Mouse (Mus musculus) spleen, adult 2 months (tissue): ENCODE results near the gene Gm49450. TPM values are rescaled to one million over a fixed set of nuclear protein-coding genes. Genes with fewer than 3 reads are reported as not detected.

Experiments
- DNase-seq, 2 experiments: peaks; one replicate each; pipeline versions ENCODE4 v3.0.0 to v3.0.0-alpha.2; 2012 to 2021; ENCODE audit warnings: low spot score in 2 of 2, low read depth in 1 of 2
- H3K27ac ChIP-seq: fragments of 200-500 bp; 2 replicates; pipeline ENCODE4 v1.5.1; 2012; ENCODE audit warnings: low read length, inconsistent platforms; ENCODE audit not compliant: insufficient read depth
- H3K27me3 ChIP-seq: fragments of 200-500 bp; 2 replicates; pipeline ENCODE4 v1.6.1; 2012; ENCODE audit warnings: mild to moderate bottlenecking, moderate library complexity, low read length, inconsistent platforms; ENCODE audit not compliant: control insufficient read depth, insufficient read depth
- H3K36me3 ChIP-seq: fragments of 200-500 bp; 2 replicates; pipeline ENCODE4 v1.6.1; 2012; ENCODE audit warnings: mild to moderate bottlenecking, low read length, inconsistent platforms; ENCODE audit not compliant: control insufficient read depth, insufficient read depth
- H3K4me1 ChIP-seq: fragments of 200-500 bp; 2 replicates; pipeline ENCODE4 v1.6.1; 2011; ENCODE audit warnings: inconsistent platforms; ENCODE audit not compliant: control insufficient read depth, insufficient read depth, insufficient read length
- H3K4me3 ChIP-seq: fragments of 200-500 bp; 2 replicates; pipeline ENCODE4 v1.5.1; 2011; ENCODE audit warnings: mild to moderate bottlenecking, inconsistent platforms; ENCODE audit not compliant: insufficient read depth, insufficient read length; ENCODE audit errors: extremely low read depth
- CTCF ChIP-seq: fragments of 200-500 bp; IDR thresholded peaks from 2 replicates; pipeline ENCODE4 v1.5.1; 2011; ENCODE audit warnings: mild to moderate bottlenecking, inconsistent platforms; ENCODE audit not compliant: insufficient read depth, insufficient read length, insufficient replicate concordance; ENCODE audit errors: extremely low read depth
- POLR2A ChIP-seq: fragments of 200-500 bp; IDR thresholded peaks from 2 replicates; pipeline ENCODE4 v1.6.1; 2011; ENCODE audit warnings: low read depth, low read length, inconsistent platforms
- WGBS: fragments of 180-500 bp; shearing (Covaris S2); methylation state at CpG from one replicate; pipeline ENCODE4 v1.1.7; 2018; 5-methylcytosine and 5-hydroxymethylcytosine counted together
- polyA plus RNA-seq: library from polyadenylated mRNA; depleted of rRNA; stranded (reverse); fragments of >200 nt; gene quantifications from 2 replicates; pipeline ENCODE4 v1.2.3, GENCODE M21; 2012

Gene Gm49450
- polyA plus RNA-seq, 1 experiment = 16.3 TPM

DNA sequence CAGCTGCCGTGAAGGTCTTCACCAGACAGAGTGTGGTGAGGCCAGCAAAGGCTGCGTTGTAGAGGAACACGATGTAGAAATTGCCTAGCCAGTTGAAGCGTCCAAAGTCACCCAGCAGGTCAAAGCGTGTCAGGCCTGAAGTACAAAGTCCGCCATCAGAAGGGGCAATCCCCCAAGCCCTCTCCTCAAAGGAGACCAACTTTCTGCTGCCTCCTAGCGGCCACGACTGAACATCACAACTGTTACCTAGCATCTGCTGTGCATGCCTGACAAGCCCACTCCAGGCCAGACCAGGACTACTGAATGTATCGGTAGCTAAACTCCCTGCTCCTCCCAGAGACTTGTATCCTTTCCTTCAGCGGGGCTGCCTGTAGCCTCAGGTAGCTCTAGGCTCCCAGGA lies 48.7 kb downstream of the Gm49450 start:
- peak in 1 of 2 experiments; percentile 26 for DNase-seq
- TF ChIP-seq CTCF (peak; percentile 44; the same call in 1 of the 2 replicates), POLR2A (no peak)
- Histone ChIP-seq H3K4me1 (no peaks in the 10 kb centered on the region), H3K4me3 (no peak overlapping the region), H3K27me3 (no peaks in the 10 kb centered on the region), H3K27ac (no peak overlapping the region), H3K36me3 (peaks cover 28% of the 10 kb centered on the region)
- 66% methylated on average over 10 of the region's 10 CpGs for WGBS

DNA sequence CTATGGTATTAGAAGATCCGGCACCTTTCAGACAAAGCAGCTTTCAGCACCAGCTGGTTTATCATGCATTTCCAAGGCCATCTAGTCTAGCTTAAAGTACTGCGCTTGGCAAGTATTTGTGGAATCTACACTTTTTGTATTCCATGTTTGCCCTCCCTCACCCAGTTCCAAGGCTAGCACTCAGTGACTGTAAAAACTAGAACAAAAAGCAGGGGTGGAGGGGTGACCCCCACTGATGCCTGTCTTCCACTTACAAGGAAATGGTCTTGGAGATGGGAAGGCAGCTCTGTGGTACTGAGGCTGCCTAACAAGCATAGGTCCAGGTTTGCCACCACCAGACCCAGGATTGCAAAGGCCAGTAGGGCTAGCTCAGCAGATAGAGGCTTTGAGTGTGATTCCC lies 50.8 kb downstream of the Gm49450 start:
- H3K4me3 ChIP-seq = no peak overlapping the region
- DNase-seq = no peak
- H3K27me3 ChIP-seq = peaks cover 8% of the 10 kb centered on the region; the same call in 1 of the 2 replicates
- H3K36me3 ChIP-seq = peaks cover 15% of the 10 kb centered on the region
- 95% methylated on average over 2 of the region's 2 CpGs for WGBS
- no peak overlapping the region for H3K27ac ChIP-seq
- TF ChIP-seq CTCF = no peak
- TF ChIP-seq POLR2A = no peak
- H3K4me1 ChIP-seq = peaks cover 3% of the 10 kb centered on the region; the same call in 1 of the 2 replicates

DNA sequence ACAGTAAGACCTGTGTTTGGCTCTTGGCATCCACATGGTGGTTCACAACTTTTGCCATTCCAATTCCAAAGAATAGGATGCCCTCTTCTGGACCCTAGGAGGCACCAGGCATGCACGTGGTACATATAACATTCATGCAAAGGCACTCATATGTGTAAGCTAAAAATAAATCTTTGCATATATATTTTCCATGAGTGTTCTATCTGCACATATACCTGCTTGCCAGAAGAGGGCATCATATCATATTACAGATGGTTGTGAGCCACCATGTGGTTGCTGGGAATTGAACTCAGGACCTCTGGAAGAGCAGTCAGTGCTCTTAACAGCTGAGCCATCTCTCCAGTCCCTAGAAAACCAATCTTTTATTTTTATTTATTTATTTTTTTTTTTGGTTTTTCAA lies 51.8 kb downstream of the Gm49450 start:
- Histone ChIP-seq H3K27me3 (peaks cover 8% of the 10 kb centered on the region; the same call in 1 of the 2 replicates), H3K4me3 (no peak overlapping the region), H3K36me3 (peaks cover 11% of the 10 kb centered on the region), H3K4me1 (peaks cover 3% of the 10 kb centered on the region; the same call in 1 of the 2 replicates), H3K27ac (no peak overlapping the region)
- TF ChIP-seq POLR2A (no peak), CTCF (no peak)
- WGBS = 48% methylated on average over 1 of the region's 1 CpGs
- DNase-seq = no peak

DNA sequence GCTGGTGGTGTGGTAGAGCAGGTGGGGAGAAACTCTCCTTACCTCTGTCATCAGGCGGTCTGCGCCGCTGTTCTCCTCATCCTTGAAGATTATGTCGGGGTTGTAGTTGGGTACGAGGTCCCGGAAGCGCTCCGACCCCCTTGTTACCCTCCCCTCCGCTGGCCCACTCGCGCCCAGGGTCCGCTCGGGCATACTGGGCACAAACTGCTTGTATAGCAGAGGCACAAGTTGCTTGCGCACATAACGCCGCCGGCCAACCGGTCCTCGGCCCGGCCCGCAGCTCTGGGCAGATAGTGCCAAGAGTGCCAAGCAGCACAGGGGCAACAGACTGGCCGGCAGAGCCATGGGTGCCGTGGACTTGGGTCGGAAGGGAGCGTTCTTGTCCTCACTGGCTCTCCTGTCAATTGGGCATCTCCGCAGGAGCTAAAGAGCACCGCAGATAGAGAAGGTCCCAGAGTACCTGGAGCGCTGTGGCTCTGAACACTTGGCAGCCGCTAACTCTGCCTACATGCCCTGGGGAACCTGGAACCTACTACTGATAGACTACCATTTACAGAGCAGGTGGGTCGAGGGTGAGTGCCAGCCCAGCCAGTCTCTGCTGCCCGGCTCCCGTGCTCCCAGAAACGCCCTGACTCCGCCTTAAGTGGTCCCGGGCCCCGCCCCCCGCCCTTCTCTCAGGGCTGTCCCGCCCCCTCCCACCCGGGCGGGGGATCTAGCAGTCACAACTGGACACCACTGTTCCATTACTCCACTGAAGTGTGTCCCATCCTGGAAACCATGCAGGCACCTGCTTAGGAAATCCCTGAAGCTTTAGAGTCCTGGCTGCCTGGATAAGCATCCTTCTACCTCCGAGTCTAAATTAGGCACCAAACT lies 55.2 kb downstream of the Gm49450 start, which contains the start of gene Dhh:
Gene Dhh, minus strand, starts transcription at position 613 of the 873 bp plus-strand sequence.
- H3K27ac ChIP-seq = no peak within 1 kb of the TSS
- H3K27me3 ChIP-seq = peaks cover 24% of the 10 kb centered on the region
- no peak within 1 kb of the TSS for H3K4me3 ChIP-seq
- H3K36me3 ChIP-seq = no peaks in the 10 kb centered on the region
- TF ChIP-seq CTCF (no peak), POLR2A (no peak)
- DNase-seq = no peak
- WGBS = 6% methylated on average over 41 of the region's 41 CpGs
- peaks cover 13% of the 10 kb centered on the region for H3K4me1 ChIP-seq

DNA sequence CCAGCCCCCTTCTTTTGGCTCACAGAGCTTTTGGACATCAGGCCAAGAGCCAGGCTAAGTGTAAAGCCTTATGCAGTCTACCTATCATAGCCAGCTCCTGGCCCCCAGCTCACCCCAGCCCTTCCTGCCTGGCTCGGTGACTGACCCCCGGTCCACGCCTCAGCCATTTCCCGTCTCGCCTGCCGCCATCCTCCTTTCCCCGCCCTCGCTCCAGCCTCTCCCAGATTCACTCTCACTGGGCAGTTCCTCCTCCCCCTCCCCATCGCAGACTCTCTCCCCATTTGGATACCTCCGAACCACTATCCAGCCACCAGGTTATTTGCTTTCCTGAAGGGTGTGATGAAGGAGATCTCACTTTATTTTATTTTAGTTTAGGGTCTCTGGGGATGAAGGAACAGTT lies 55.9 kb downstream of the Gm49450 start:
- TF ChIP-seq CTCF = no peak
- TF ChIP-seq POLR2A = no peak
- peaks cover 13% of the 10 kb centered on the region for H3K4me1 ChIP-seq
- DNase-seq = no peak
- peaks cover 26% of the 10 kb centered on the region for H3K27me3 ChIP-seq
- H3K27ac ChIP-seq = no peak overlapping the region
- H3K36me3 ChIP-seq = no peaks in the 10 kb centered on the region
- no peak overlapping the region for H3K4me3 ChIP-seq
- WGBS = 22% methylated on average over 10 of the region's 10 CpGs

GRCm38 (mm10) chr15:98895635-98896589 lies 57.4 kb downstream of the Gm49450 start:
- DNase-seq = no peak
- H3K4me1 ChIP-seq = peaks cover 13% of the 10 kb centered on the region
- peak overlapping the region; percentile 23; the same call in 1 of the 2 replicates for H3K4me3 ChIP-seq
- TF ChIP-seq POLR2A (no peak), CTCF (no peak)
- WGBS = 8% methylated on average over 41 of the region's 41 CpGs
- H3K36me3 ChIP-seq = no peaks in the 10 kb centered on the region
- no peak overlapping the region for H3K27ac ChIP-seq
- H3K27me3 ChIP-seq = peaks cover 26% of the 10 kb centered on the region
